Mouse (Mus musculus) frontal cortex, postnatal 10 days (tissue): ENCODE measurements around the gene Tpra1.

Experiments
- DNase-seq, 2 experiments: peaks; one replicate each; pipeline ENCODE4 v3.0.0; 2022; ENCODE audit warnings: low spot score in 2 of 2, mixed read lengths in 1 of 2

The Tpra1 gene

GRCm38 (mm10) chr6:88956725-88957124 is 54.7 kb downstream of the Tpra1 start:
- DNase-seq: no peak

- DNase-seq: no peak
These were observed 55.3 kb downstream of the Tpra1 start for GRCm38 (mm10) chr6:88957313-88957712.

- no peak for DNase-seq
These were observed 55.8 kb downstream of the Tpra1 start for GRCm38 (mm10) chr6:88957801-88958211.

GRCm38 (mm10) chr6:88958305-88958704 is 56.3 kb downstream of the Tpra1 start:
- DNase-seq: no peak

DNA sequence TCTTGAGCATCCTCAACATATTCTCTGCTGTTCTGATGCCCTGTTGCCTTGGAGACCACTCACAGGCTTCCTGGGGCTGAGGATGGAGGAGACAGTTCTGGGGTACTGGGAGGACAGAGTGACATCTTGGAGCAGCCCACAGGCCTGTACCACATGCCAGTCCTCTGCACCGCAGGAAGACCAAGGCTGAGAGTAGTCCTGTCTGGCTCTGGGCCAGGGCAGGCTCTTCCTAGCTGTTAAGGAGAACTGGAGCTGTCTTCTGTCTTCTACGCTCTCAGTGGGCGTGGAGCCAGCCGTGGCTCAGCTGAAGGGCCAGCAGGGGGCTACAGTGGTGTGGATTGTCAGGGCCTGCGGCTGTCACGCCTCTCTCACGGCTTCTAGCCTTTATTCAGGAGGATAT is 57.8 kb downstream of the Tpra1 start:
- peak; percentile 75 to 83 for DNase-seq

DNA sequence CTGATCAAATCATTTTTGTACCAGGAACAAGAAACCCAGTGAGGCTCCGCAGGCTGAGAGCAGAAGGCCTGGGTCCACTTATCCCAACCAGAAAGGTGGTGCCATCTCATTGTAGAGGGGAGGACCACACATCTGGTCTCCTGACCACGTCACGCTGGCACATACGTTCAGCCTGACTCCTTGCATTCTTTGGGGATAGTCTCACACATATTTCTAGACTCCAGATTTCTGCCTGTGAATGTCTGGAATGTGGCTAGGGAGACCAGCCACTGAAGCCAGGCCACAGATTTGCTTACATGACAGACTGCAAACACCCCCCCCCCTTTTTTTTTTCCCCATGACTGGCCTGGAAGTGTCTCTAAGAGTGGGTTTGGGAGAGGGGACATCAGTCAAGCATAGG is 58.9 kb downstream of the Tpra1 start:
- no peak for DNase-seq
